Mouse (Mus musculus): Measurements from ENCODE around the gene Gdpd3.

GRCm38 (mm10) chr7:126746066-126746465 lies 20.1 kb upstream of the Gdpd3 start:
- TF ChIP-seq CTCF (IDR thresholded peaks at IDR 0.05; ENCODE audit: low read depth) = no peak
- TF ChIP-seq EP300 (IDR thresholded peaks at IDR 0.05; ENCODE audit: low read depth) = no peak
